9 mouse cellular contexts compared by ENCODE assay signal in the genomic region with DNA sequence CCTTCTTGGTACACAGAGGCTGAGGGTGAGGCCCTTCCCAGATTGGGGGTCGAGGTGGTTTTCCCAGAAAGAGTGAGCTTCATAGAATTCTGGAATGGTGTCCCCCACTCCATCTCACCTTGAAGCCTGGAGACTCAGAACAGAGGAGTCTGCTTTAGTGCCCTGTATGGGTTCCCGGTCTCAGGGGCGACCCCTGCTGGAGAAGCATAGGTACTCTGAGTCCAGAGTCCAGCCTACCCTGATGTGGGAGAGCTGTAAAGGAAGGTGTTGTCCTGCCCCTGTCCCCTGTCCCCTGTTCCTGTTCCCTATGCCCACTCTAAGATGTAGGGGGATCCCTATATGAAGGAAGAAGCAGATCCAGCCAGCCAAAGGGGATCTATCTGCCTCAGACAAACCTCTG.
DNase-seq lines count a peak whose midpoint lies in the region; ATAC-seq and TF ChIP-seq lines count a peak whose summit lies in the region.
"Had no signal": no experiment of that assay in that cellular context is flagged by ENCODE, and none has a peak within 500 bp of the region (broad histone marks: within the 10 kb centered on the region; RNA-seq: fewer than 3 reads in every experiment).

No protein-coding gene starts in this region.

- no peak for ATAC-seq in forebrain, postnatal 0 days
- ATAC-seq in forebrain, embryonic 13.5 days = no peak
- peak; percentile 71; the same call in 1 of the 2 replicates for ATAC-seq in erythroblast, adult 5-6 weeks (replicated peaks; ENCODE audit: low FRiP score, poor library complexity, severe bottlenecking)
- ATAC-seq in midbrain, embryonic 14.5 days (ENCODE audit: low FRiP score, low TSS enrichment) = no peak

- H3K27me3 ChIP-seq in forebrain, postnatal 0 days (ENCODE audit: insufficient read depth, low read length) = no peaks in the 10 kb centered on the region
- H3K27me3 ChIP-seq in forebrain, embryonic 13.5 days = 0 out of 2 replicates have a peak, but pooled peaks cover 5% of the 10 kb centered on the region
- no peaks in the 10 kb centered on the region for H3K27me3 ChIP-seq in midbrain, embryonic 14.5 days (ENCODE audit: control insufficient read depth, insufficient read depth, low read length)
- H3K27me3 ChIP-seq in thymus, adult 2 months (ENCODE audit: control insufficient read depth, insufficient read depth, low read length) = no peaks in the 10 kb centered on the region
- H3K27me3 ChIP-seq: limb, embryonic 12.5 days had no signal

- H3K27ac ChIP-seq in forebrain, postnatal 0 days (ENCODE audit: low read depth, low read length) = no peak overlapping the region
- H3K27ac ChIP-seq in forebrain, embryonic 13.5 days = no peak overlapping the region
- H3K27ac ChIP-seq in midbrain, embryonic 14.5 days (replicated peaks; ENCODE audit: low read depth, low read length) = no peak overlapping the region
- H3K27ac ChIP-seq in thymus, adult 2 months (ENCODE audit: control insufficient read depth, insufficient read depth, low read length) = no peak overlapping the region
- H3K27ac ChIP-seq: limb, embryonic 12.5 days had no signal

- TF ChIP-seq CTCF in forebrain, postnatal 0 days (IDR thresholded peaks at IDR 0.05; ENCODE audit: low read depth) = peak; percentile 68
- peak; percentile 85; the same call in 1 of the 2 replicates for TF ChIP-seq CTCF in thymus, adult 2 months (IDR thresholded peaks at IDR 0.05; ENCODE audit: borderline replicate concordance, control insufficient read depth, extremely low read depth, insufficient read depth, low read length, poor library complexity)

- H3K4me2 ChIP-seq in forebrain, postnatal 0 days (ENCODE audit: low read depth) = no peak overlapping the region
- H3K4me2 ChIP-seq in forebrain, embryonic 13.5 days = no peak overlapping the region
- no peak overlapping the region for H3K4me2 ChIP-seq in midbrain, embryonic 14.5 days (ENCODE audit: low read length)
- H3K4me2 ChIP-seq: limb, embryonic 12.5 days had no signal

- DNase-seq in forebrain, postnatal 0 days = no peak
- peak; percentile 63 to 65 for DNase-seq in B cell, adult 2 months
- DNase-seq in adrenal gland, adult 8-10 months = peak; percentile 23
- peak; percentile 76 to 78 for DNase-seq in kidney, postnatal 4 days
- peak; percentile 69 for DNase-seq in midbrain, embryonic 14.5 days
- DNase-seq in thymus, adult 2 months = peak; percentile 58

- no peaks in the 10 kb centered on the region for H3K9me3 ChIP-seq in forebrain, postnatal 0 days (ENCODE audit: low read length)
- no peaks in the 10 kb centered on the region for H3K9me3 ChIP-seq in forebrain, embryonic 13.5 days (replicated peaks)
- no peaks in the 10 kb centered on the region for H3K9me3 ChIP-seq in midbrain, embryonic 14.5 days (ENCODE audit: control insufficient read depth, low read length)
- H3K9me3 ChIP-seq: limb, embryonic 12.5 days had no signal

- no peaks in the 10 kb centered on the region for H3K36me3 ChIP-seq in forebrain, postnatal 0 days (ENCODE audit: insufficient read depth)
- no peaks in the 10 kb centered on the region for H3K36me3 ChIP-seq in forebrain, embryonic 13.5 days (ENCODE audit: poor library complexity, severe bottlenecking)
- H3K36me3 ChIP-seq in midbrain, embryonic 14.5 days (ENCODE audit: control insufficient read depth, insufficient read depth, low read length) = no peaks in the 10 kb centered on the region
- no peaks in the 10 kb centered on the region for H3K36me3 ChIP-seq in thymus, adult 2 months (ENCODE audit: control insufficient read depth, insufficient read depth, low read length)
- H3K36me3 ChIP-seq: limb, embryonic 12.5 days had no signal

- WGBS in forebrain, postnatal 0 days = 7% methylated on average over 3 of the region's 3 CpGs
- WGBS in forebrain, embryonic 13.5 days = 13% methylated on average over 3 of the region's 3 CpGs
- 7% methylated on average over 3 of the region's 3 CpGs for WGBS in midbrain, embryonic 14.5 days
- WGBS in thymus, adult 2 months = 8% methylated on average over 3 of the region's 3 CpGs

- TF ChIP-seq POLR2A in thymus, adult 2 months (IDR thresholded peaks at IDR 0.05; ENCODE audit: control insufficient read depth, extremely low read depth, insufficient read depth, low read length, poor library complexity) = no peak

- no peaks in the 10 kb centered on the region for H3K4me1 ChIP-seq in forebrain, postnatal 0 days (ENCODE audit: insufficient read depth)
- H3K4me1 ChIP-seq in forebrain, embryonic 13.5 days = no peaks in the 10 kb centered on the region
- no peaks in the 10 kb centered on the region for H3K4me1 ChIP-seq in midbrain, embryonic 14.5 days (ENCODE audit: control insufficient read depth, insufficient read depth, low read length)
- H3K4me1 ChIP-seq in thymus, adult 2 months (replicated peaks; ENCODE audit: control insufficient read depth, insufficient read depth, low read length) = no peaks in the 10 kb centered on the region

- no peak overlapping the region for H3K9ac ChIP-seq in forebrain, postnatal 0 days
- H3K9ac ChIP-seq in forebrain, embryonic 13.5 days = no peak overlapping the region
- no peak overlapping the region for H3K9ac ChIP-seq in midbrain, embryonic 14.5 days (replicated peaks; ENCODE audit: low read length)
- H3K9ac ChIP-seq: limb, embryonic 12.5 days had no signal

- no peak overlapping the region for H3K4me3 ChIP-seq in forebrain, postnatal 0 days (ENCODE audit: low read depth, low read length)
- no peak overlapping the region for H3K4me3 ChIP-seq in forebrain, embryonic 13.5 days
- no peak overlapping the region for H3K4me3 ChIP-seq in midbrain, embryonic 14.5 days (replicated peaks; ENCODE audit: low read depth, low read length)
- H3K4me3 ChIP-seq in thymus, adult 2 months (ENCODE audit: control insufficient read depth, insufficient read depth, low read length) = no peak overlapping the region
- H3K4me3 ChIP-seq: limb, embryonic 12.5 days had no signal
